Mouse (Mus musculus): ENCODE data around the gene Fam234b. TPM values are rescaled to one million over a fixed set of nuclear protein-coding genes. Genes with fewer than 3 reads are reported as not detected.

Fam234b gene
- total RNA-seq (2014; fragmentation: Nextera tagmentation) (26.3 and 37.3 TPM in 2 replicates), total RNA-seq (2017) (18.0 and 18.3 TPM in 2 replicates), polyA plus RNA-seq (2012) (6.6 and 7.5 TPM in 2 replicates)

GRCm38 (mm10) chr6:135197921-135198532 lies at the start of gene Fam234b, which contains the start of gene Hebp1:
Gene Fam234b (plus strand): TSS chr6:135197977.
Gene Hebp1 (minus strand): TSS chr6:135198022.
- peak; percentile 25; the same call in 1 of the 2 replicates for ATAC-seq (ENCODE audit: extremely low read depth, insufficient number of reproducible peaks, low FRiP score, poor library complexity, severe bottlenecking)
- no peaks in the 10 kb centered on the region for H3K27me3 ChIP-seq (ENCODE audit: insufficient read depth, low read length)
- no peak for TF ChIP-seq GATA1 (IDR thresholded peaks at IDR 0.05; ENCODE audit: borderline replicate concordance, low read length)
- peaks cover 17% of the 10 kb centered on the region for H3K9me3 ChIP-seq (replicated peaks)
- DNase-seq (ENCODE audit: low spot score), result no peak
- H3K36me3 ChIP-seq (replicated peaks), result peaks cover 33% of the 10 kb centered on the region
- H3K4me1 ChIP-seq (ENCODE audit: insufficient read depth, low read depth, low read length), result peaks cover 35% of the 10 kb centered on the region
- peak within 1 kb of the TSS; percentile 78 for H3K4me3 ChIP-seq (ENCODE audit: low read depth, low read length)

GRCm38 (mm10) chr6:135148506-135148905 lies 49.3 kb upstream of the Fam234b start:
- Histone ChIP-seq H3K27me3 (ENCODE audit: insufficient read depth, low read length) (no peaks in the 10 kb centered on the region), H3K9me3 (replicated peaks) (peaks cover 19% of the 10 kb centered on the region), H3K4me1 (ENCODE audit: insufficient read depth, low read depth, low read length) (no peaks in the 10 kb centered on the region), H3K36me3 (replicated peaks) (peaks cover 72% of the 10 kb centered on the region), H3K4me3 (ENCODE audit: low read depth, low read length) (no peak overlapping the region)
- 0 out of 2 replicates have a peak, but pooled peaks have one; percentile 32 for ATAC-seq (ENCODE audit: extremely low read depth, insufficient number of reproducible peaks, low FRiP score, poor library complexity, severe bottlenecking)
- TF ChIP-seq GATA2 (IDR thresholded peaks at IDR 0.05; ENCODE audit: borderline replicate concordance, low read depth, low read length) (no peak), POLR2AphosphoS5 (IDR thresholded peaks at IDR 0.05; ENCODE audit: insufficient replicate concordance, low read depth, low read length) (no peak), CTCF (IDR thresholded peaks at IDR 0.05; ENCODE audit: low read depth, low read length) (peak; percentile 26; the same call in 1 of the 2 replicates), GATA1 (IDR thresholded peaks at IDR 0.05; ENCODE audit: borderline replicate concordance, low read length) (no peak)
- DNase-seq (ENCODE audit: low spot score), result no peak

GRCm38 (mm10) chr6:135149175-135149574 lies 48.6 kb upstream of the Fam234b start:
- no peaks in the 10 kb centered on the region for H3K4me1 ChIP-seq (ENCODE audit: insufficient read depth, low read depth, low read length)
- TF ChIP-seq GATA2 (IDR thresholded peaks at IDR 0.05; ENCODE audit: borderline replicate concordance, low read depth, low read length) (no peak), GATA1 (IDR thresholded peaks at IDR 0.05; ENCODE audit: borderline replicate concordance, low read length) (no peak), POLR2AphosphoS5 (IDR thresholded peaks at IDR 0.05; ENCODE audit: insufficient replicate concordance, low read depth, low read length) (no peak), CTCF (IDR thresholded peaks at IDR 0.05; ENCODE audit: low read depth, low read length) (no peak), TAL1 (conservative IDR thresholded peaks at IDR 0.05; ENCODE audit: low read depth, low read length) (no peak)
- H3K27me3 ChIP-seq (ENCODE audit: insufficient read depth, low read length), result no peaks in the 10 kb centered on the region
- DNase-seq (ENCODE audit: low spot score), result no peak
- no peak for ATAC-seq (ENCODE audit: extremely low read depth, insufficient number of reproducible peaks, low FRiP score, poor library complexity, severe bottlenecking)
- H3K4me3 ChIP-seq (ENCODE audit: low read depth, low read length), result no peak overlapping the region
- H3K9me3 ChIP-seq (replicated peaks), result peaks cover 19% of the 10 kb centered on the region
- H3K36me3 ChIP-seq (replicated peaks), result peaks cover 71% of the 10 kb centered on the region

GRCm38 (mm10) chr6:135149722-135150121 lies 48.1 kb upstream of the Fam234b start:
- TF ChIP-seq POLR2AphosphoS5 (IDR thresholded peaks at IDR 0.05; ENCODE audit: insufficient replicate concordance, low read depth, low read length), result no peak
- TF ChIP-seq TAL1 (conservative IDR thresholded peaks at IDR 0.05; ENCODE audit: low read depth, low read length), result no peak
- no peak for TF ChIP-seq GATA1 (IDR thresholded peaks at IDR 0.05; ENCODE audit: borderline replicate concordance, low read length)
- no peak for TF ChIP-seq CTCF (IDR thresholded peaks at IDR 0.05; ENCODE audit: low read depth, low read length)
- TF ChIP-seq GATA2 (IDR thresholded peaks at IDR 0.05; ENCODE audit: borderline replicate concordance, low read depth, low read length), result no peak
- no peaks in the 10 kb centered on the region for H3K4me1 ChIP-seq (ENCODE audit: insufficient read depth, low read depth, low read length)
- no peak for DNase-seq (ENCODE audit: low spot score)
- H3K36me3 ChIP-seq (replicated peaks), result peaks cover 75% of the 10 kb centered on the region
- peaks cover 18% of the 10 kb centered on the region for H3K9me3 ChIP-seq (replicated peaks)
- no peak for ATAC-seq (ENCODE audit: extremely low read depth, insufficient number of reproducible peaks, low FRiP score, poor library complexity, severe bottlenecking)
- no peak overlapping the region for H3K4me3 ChIP-seq (ENCODE audit: low read depth, low read length)
- H3K27me3 ChIP-seq (ENCODE audit: insufficient read depth, low read length), result no peaks in the 10 kb centered on the region

GRCm38 (mm10) chr6:135150311-135150710 lies 47.5 kb upstream of the Fam234b start:
- Histone ChIP-seq H3K4me1 (ENCODE audit: insufficient read depth, low read depth, low read length) (no peaks in the 10 kb centered on the region), H3K27me3 (ENCODE audit: insufficient read depth, low read length) (no peaks in the 10 kb centered on the region), H3K4me3 (ENCODE audit: low read depth, low read length) (no peak overlapping the region), H3K36me3 (replicated peaks) (peaks cover 72% of the 10 kb centered on the region), H3K9me3 (replicated peaks) (peaks cover 15% of the 10 kb centered on the region)
- ATAC-seq (ENCODE audit: extremely low read depth, insufficient number of reproducible peaks, low FRiP score, poor library complexity, severe bottlenecking), result 0 out of 2 replicates have a peak, but pooled peaks have one; percentile 30
- DNase-seq (ENCODE audit: low spot score), result no peak
- TF ChIP-seq CTCF (IDR thresholded peaks at IDR 0.05; ENCODE audit: low read depth, low read length) (0 out of 2 replicates have a peak, but pooled peaks have one; percentile 5), GATA2 (IDR thresholded peaks at IDR 0.05; ENCODE audit: borderline replicate concordance, low read depth, low read length) (no peak)

GRCm38 (mm10) chr6:135153719-135154118 lies 44.1 kb upstream of the Fam234b start:
- DNase-seq (ENCODE audit: low spot score) (no peak), ATAC-seq (ENCODE audit: extremely low read depth, insufficient number of reproducible peaks, low FRiP score, poor library complexity, severe bottlenecking) (no peak)
- Histone ChIP-seq H3K9me3 (replicated peaks) (peaks cover 20% of the 10 kb centered on the region), H3K27me3 (ENCODE audit: insufficient read depth, low read length) (no peaks in the 10 kb centered on the region), H3K4me3 (ENCODE audit: low read depth, low read length) (no peak overlapping the region), H3K36me3 (replicated peaks) (peaks cover 55% of the 10 kb centered on the region), H3K4me1 (ENCODE audit: insufficient read depth, low read depth, low read length) (no peaks in the 10 kb centered on the region)
- no peak for TF ChIP-seq GATA2 (IDR thresholded peaks at IDR 0.05; ENCODE audit: borderline replicate concordance, low read depth, low read length)
- TF ChIP-seq TAL1 (conservative IDR thresholded peaks at IDR 0.05; ENCODE audit: low read depth, low read length), result no peak
- no peak for TF ChIP-seq GATA1 (IDR thresholded peaks at IDR 0.05; ENCODE audit: borderline replicate concordance, low read length)
- no peak for TF ChIP-seq CTCF (IDR thresholded peaks at IDR 0.05; ENCODE audit: low read depth, low read length)
- TF ChIP-seq POLR2AphosphoS5 (IDR thresholded peaks at IDR 0.05; ENCODE audit: insufficient replicate concordance, low read depth, low read length), result no peak

Measured in G1E (cell line).